Mouse (Mus musculus) stomach, embryonic 16.5 days (tissue): ENCODE data around the gene Sc5d. TPM values are rescaled to one million over a fixed set of nuclear protein-coding genes. Genes with fewer than 3 reads are reported as not detected.

Experiments
- ATAC-seq: fragments of 200-750 bp; cut with Nextera tagmentation; 2 replicates; pipeline ENCODE4 v1.8.0; 2017; ENCODE audit warnings: moderate number of reproducible peaks, moderate TSS enrichment; ENCODE audit not compliant: insufficient read depth, low FRiP score
- H3K27ac ChIP-seq: fragments of 300-500 bp; sonication (generic); 2 replicates; pipeline ENCODE4 v1.5.1; 2014; ENCODE audit warnings: low read length
- H3K27me3 ChIP-seq: fragments of 300-500 bp; sonication (generic); 2 replicates; pipeline ENCODE4 v1.6.1; 2014; ENCODE audit warnings: low read length, control low read depth, mixed read lengths; ENCODE audit not compliant: control insufficient read depth, insufficient read depth
- H3K36me3 ChIP-seq: fragments of 300-500 bp; sonication (generic); 2 replicates; pipeline ENCODE4 v1.6.1; 2014; ENCODE audit warnings: low read length; ENCODE audit not compliant: control insufficient read depth, insufficient read depth
- H3K4me1 ChIP-seq: fragments of 300-500 bp; sonication (generic); 2 replicates; pipeline ENCODE4 v1.6.1; 2014; ENCODE audit warnings: low read length, control low read depth, mixed read lengths; ENCODE audit not compliant: control insufficient read depth, insufficient read depth
- H3K4me2 ChIP-seq: fragments of 300-500 bp; sonication (generic); 2 replicates; pipeline ENCODE4 v1.6.1; 2014; ENCODE audit warnings: low read depth, low read length, mixed read lengths
- H3K4me3 ChIP-seq: fragments of 300-500 bp; sonication (generic); replicated peaks from 2 replicates; pipeline ENCODE4 v1.5.1; 2014; ENCODE audit warnings: mild to moderate bottlenecking, low read length
- H3K9ac ChIP-seq: fragments of 300-500 bp; sonication (generic); 2 replicates; pipeline ENCODE4 v1.6.1; 2014; ENCODE audit warnings: low read length
- H3K9me3 ChIP-seq: fragments of 300-500 bp; sonication (generic); replicated peaks from 2 replicates; pipeline ENCODE4 v1.6.1; 2016; ENCODE audit warnings: low read length, control low read depth; ENCODE audit not compliant: control insufficient read depth
- WGBS: fragments of 180-500 bp; shearing (Covaris S2); extraction: QIAGEN DNeasy Blood & Tissue Kit; methylation state at CpG from one replicate; pipeline ENCODE4 v1.1.7; 2014; 5-methylcytosine and 5-hydroxymethylcytosine counted together
- polyA plus RNA-seq: library from polyadenylated mRNA; unstranded; fragments of >200 nt; fragmentation: Nextera tagmentation; extraction: Ambion mirVana; gene quantifications from 2 replicates; pipeline ENCODE4 v1.2.1, GENCODE M21; 2015

Sc5d gene
- polyA plus RNA-seq, 1 experiment from 2014 or later = 69.6 TPM

- H3K27me3 ChIP-seq = no peaks in the 10 kb centered on the region
- no peak overlapping the region for H3K27ac ChIP-seq
- H3K4me2 ChIP-seq = no peak overlapping the region
- ATAC-seq = no peak
- H3K4me1 ChIP-seq = no peaks in the 10 kb centered on the region
- H3K36me3 ChIP-seq = no peaks in the 10 kb centered on the region
- no peaks in the 10 kb centered on the region for H3K9me3 ChIP-seq
- 89% methylated on average over 3 of the region's 3 CpGs for WGBS
- no peak overlapping the region for H3K4me3 ChIP-seq
- H3K9ac ChIP-seq = no peak overlapping the region
These were observed 6.6 kb upstream of the Sc5d start for GRCm38 (mm10) chr9:42270617-42271016.

GRCm38 (mm10) chr9:42270081-42270480 is 6.0 kb upstream of the Sc5d start:
- Histone ChIP-seq H3K4me3 (no peak overlapping the region), H3K9ac (no peak overlapping the region), H3K9me3 (no peaks in the 10 kb centered on the region), H3K36me3 (no peaks in the 10 kb centered on the region), H3K4me2 (no peak overlapping the region), H3K27ac (no peak overlapping the region), H3K27me3 (no peaks in the 10 kb centered on the region), H3K4me1 (no peaks in the 10 kb centered on the region)
- 82% methylated on average over 5 of the region's 5 CpGs for WGBS
- ATAC-seq = no peak

GRCm38 (mm10) chr9:42268371-42268770 is 4.3 kb upstream of the Sc5d start:
- WGBS = 71% methylated on average over 5 of the region's 5 CpGs
- no peak overlapping the region for H3K27ac ChIP-seq
- ATAC-seq = no peak
- H3K4me3 ChIP-seq = no peak overlapping the region
- no peaks in the 10 kb centered on the region for H3K36me3 ChIP-seq
- H3K27me3 ChIP-seq = no peaks in the 10 kb centered on the region
- H3K9ac ChIP-seq = no peak overlapping the region
- no peaks in the 10 kb centered on the region for H3K9me3 ChIP-seq
- no peak overlapping the region for H3K4me2 ChIP-seq
- H3K4me1 ChIP-seq = peaks cover 4% of the 10 kb centered on the region

- H3K4me3 ChIP-seq = no peak overlapping the region
- H3K9ac ChIP-seq = no peak overlapping the region
- H3K27me3 ChIP-seq = no peaks in the 10 kb centered on the region
- WGBS = 86% methylated on average over 4 of the region's 4 CpGs
- H3K36me3 ChIP-seq = no peaks in the 10 kb centered on the region
- no peak for ATAC-seq
- no peaks in the 10 kb centered on the region for H3K9me3 ChIP-seq
- H3K27ac ChIP-seq = no peak overlapping the region
- H3K4me2 ChIP-seq = no peak overlapping the region
- peaks cover 16% of the 10 kb centered on the region for H3K4me1 ChIP-seq
These were observed 1.3 kb upstream of the Sc5d start for GRCm38 (mm10) chr9:42265309-42265708.

GRCm38 (mm10) chr9:42263709-42264111 is 346 bp downstream of the Sc5d start:
- H3K27ac ChIP-seq = peak overlapping the region; percentile 64
- peak overlapping the region; percentile 90 for H3K9ac ChIP-seq
- peak overlapping the region; percentile 81 for H3K4me3 ChIP-seq
- H3K9me3 ChIP-seq = no peaks in the 10 kb centered on the region
- no peaks in the 10 kb centered on the region for H3K36me3 ChIP-seq
- H3K27me3 ChIP-seq = no peaks in the 10 kb centered on the region
- WGBS = under 1% methylated on average over 18 of the region's 18 CpGs
- peaks cover 16% of the 10 kb centered on the region for H3K4me1 ChIP-seq
- peak overlapping the region; percentile 86 for H3K4me2 ChIP-seq
- 0 out of 2 replicates have a peak, but pooled peaks have one; percentile 15 for ATAC-seq

- no peak overlapping the region for H3K27ac ChIP-seq
- H3K9ac ChIP-seq = no peak overlapping the region
- H3K9me3 ChIP-seq = no peaks in the 10 kb centered on the region
- no peaks in the 10 kb centered on the region for H3K27me3 ChIP-seq
- no peak for ATAC-seq
- peaks cover 16% of the 10 kb centered on the region for H3K4me1 ChIP-seq
- H3K4me3 ChIP-seq = no peak overlapping the region
- WGBS = 81% methylated on average over 5 of the region's 5 CpGs
- H3K36me3 ChIP-seq = peaks cover 23% of the 10 kb centered on the region
- H3K4me2 ChIP-seq = no peak overlapping the region
These were observed 3.6 kb downstream of the Sc5d start for GRCm38 (mm10) chr9:42260481-42260880.

GRCm38 (mm10) chr9:42249112-42249511 is 14.9 kb downstream of the Sc5d start:
- no peak overlapping the region for H3K4me3 ChIP-seq
- H3K36me3 ChIP-seq = no peaks in the 10 kb centered on the region
- no peaks in the 10 kb centered on the region for H3K27me3 ChIP-seq
- 56% methylated on average over 6 of the region's 6 CpGs for WGBS
- peak; percentile 90; the same call in 1 of the 2 replicates for ATAC-seq
- H3K27ac ChIP-seq = peak overlapping the region; percentile 49
- no peak overlapping the region for H3K9ac ChIP-seq
- no peaks in the 10 kb centered on the region for H3K9me3 ChIP-seq
- no peaks in the 10 kb centered on the region for H3K4me1 ChIP-seq
- H3K4me2 ChIP-seq = no peak overlapping the region

GRCm38 (mm10) chr9:42246688-42247087 is 17.4 kb downstream of the Sc5d start:
- 79% methylated on average over 6 of the region's 6 CpGs for WGBS
- ATAC-seq = no peak
- Histone ChIP-seq H3K9me3 (no peaks in the 10 kb centered on the region), H3K4me1 (no peaks in the 10 kb centered on the region), H3K4me2 (no peak overlapping the region), H3K36me3 (no peaks in the 10 kb centered on the region), H3K27me3 (no peaks in the 10 kb centered on the region), H3K4me3 (no peak overlapping the region), H3K9ac (no peak overlapping the region), H3K27ac (no peak overlapping the region)

GRCm38 (mm10) chr9:42244173-42244572 is 19.9 kb downstream of the Sc5d start:
- no peak overlapping the region for H3K27ac ChIP-seq
- WGBS = 58% methylated on average over 5 of the region's 5 CpGs

GRCm38 (mm10) chr9:42241021-42241420 is 23.0 kb downstream of the Sc5d start:
- 68% methylated on average over 3 of the region's 3 CpGs for WGBS
- ATAC-seq = no peak
- no peak overlapping the region for H3K4me3 ChIP-seq

More at GRCm38 (mm10) chr9:42244173-42244572, 19.9 kb downstream of the Sc5d start:
- Histone ChIP-seq H3K9ac (no peak overlapping the region), H3K9me3 (no peaks in the 10 kb centered on the region), H3K4me2 (no peak overlapping the region), H3K27me3 (no peaks in the 10 kb centered on the region), H3K36me3 (no peaks in the 10 kb centered on the region), H3K4me3 (no peak overlapping the region), H3K4me1 (0 out of 2 replicates have a peak, but pooled peaks cover 4% of the 10 kb centered on the region)
- no peak for ATAC-seq

More at GRCm38 (mm10) chr9:42241021-42241420, 23.0 kb downstream of the Sc5d start:
- Histone ChIP-seq H3K9me3 (no peaks in the 10 kb centered on the region), H3K27ac (no peak overlapping the region), H3K4me2 (no peak overlapping the region), H3K36me3 (no peaks in the 10 kb centered on the region), H3K4me1 (0 out of 2 replicates have a peak, but pooled peaks cover 4% of the 10 kb centered on the region), H3K27me3 (no peaks in the 10 kb centered on the region), H3K9ac (no peak overlapping the region)
